Mouse (Mus musculus) bone marrow macrophage, adult 2 months (primary cell): ENCODE results near the gene Svs2.

Source experiments
- CTCF ChIP-seq: IDR thresholded peaks from 2 replicates; pipeline ENCODE4 v1.5.1; 2012; ENCODE audit warnings: low read depth, mild to moderate bottlenecking, low read length, moderate library complexity
- POLR2A ChIP-seq: IDR thresholded peaks from 2 replicates; pipeline ENCODE4 v1.6.1; 2012; ENCODE audit warnings: mild to moderate bottlenecking, low read depth, low read length, borderline replicate concordance

DNA sequence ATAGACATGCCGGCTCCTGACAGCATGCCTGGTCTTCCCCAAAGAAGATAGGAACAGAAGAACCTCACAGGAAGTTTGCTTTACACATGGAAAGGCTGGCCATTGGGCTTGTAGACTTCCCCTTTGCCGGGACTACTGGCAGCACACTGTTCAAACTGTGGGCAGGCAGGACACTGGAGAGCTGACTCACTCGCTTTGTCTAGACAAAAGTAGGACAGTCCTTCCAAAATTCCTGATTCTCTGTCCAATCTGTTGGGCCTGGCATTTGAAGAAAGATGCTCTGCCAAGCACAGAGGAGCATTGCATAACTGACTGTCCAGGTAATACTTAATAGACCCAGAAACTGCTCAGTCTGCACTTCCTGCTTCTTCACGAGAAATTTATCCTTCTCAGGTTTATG lies 31.6 kb downstream of the Svs2 start:
- no peak for TF ChIP-seq CTCF
- TF ChIP-seq POLR2A = no peak
